Mouse (Mus musculus) lung, embryonic 14.5 days (tissue): Measurements from ENCODE around the gene Elfn2. TPM values are rescaled to one million over a fixed set of nuclear protein-coding genes. Genes with fewer than 3 reads are reported as not detected.

Source experiments
- ATAC-seq: fragments of 200-750 bp; cut with Nextera tagmentation; 2 replicates; pipeline ENCODE4 v1.8.0; 2017; ENCODE audit warnings: mild to moderate bottlenecking, moderate TSS enrichment, moderate library complexity; ENCODE audit not compliant: insufficient read depth
- DNase-seq: peaks from one replicate; pipeline ENCODE4 v3.0.0-alpha.2; 2015
- H3K27ac ChIP-seq: fragments of 300-500 bp; sonication (generic); 2 replicates; pipeline ENCODE4 v1.5.1; 2014; ENCODE audit warnings: low read depth, mild to moderate bottlenecking, moderate library complexity
- H3K27me3 ChIP-seq: fragments of 300-500 bp; sonication (generic); 2 replicates; pipeline ENCODE4 v1.6.1; 2014; ENCODE audit warnings: low read length, control low read depth; ENCODE audit not compliant: insufficient read depth
- H3K36me3 ChIP-seq: fragments of 300-500 bp; sonication (generic); 2 replicates; pipeline ENCODE4 v1.6.1; 2014; ENCODE audit warnings: control low read depth; ENCODE audit not compliant: insufficient read depth
- H3K4me1 ChIP-seq: fragments of 300-500 bp; sonication (generic); 2 replicates; pipeline ENCODE4 v1.6.1; 2014; ENCODE audit warnings: antibody characterized with exemption, control low read depth; ENCODE audit not compliant: insufficient read depth
- H3K4me2 ChIP-seq: fragments of 300-500 bp; sonication (generic); 2 replicates; pipeline ENCODE4 v1.6.1; 2014; ENCODE audit warnings: mild to moderate bottlenecking
- H3K4me3 ChIP-seq: fragments of 300-500 bp; sonication (generic); 2 replicates; pipeline ENCODE4 v1.5.1; 2014; ENCODE audit warnings: low read depth, low read length
- H3K9ac ChIP-seq: fragments of 300-500 bp; sonication (generic); 2 replicates; pipeline ENCODE4 v1.6.1; 2014
- H3K9me3 ChIP-seq: fragments of 300-500 bp; sonication (generic); 2 replicates; pipeline ENCODE4 v1.6.1; 2016; ENCODE audit warnings: low read depth, low read length, control low read depth
- CTCF ChIP-seq: IDR thresholded peaks from 2 replicates; pipeline ENCODE4 v1.5.1; 2016; ENCODE audit warnings: antibody characterized with exemption, low read depth
- WGBS: fragments of 180-500 bp; shearing (Covaris S2); extraction: QIAGEN DNeasy Blood & Tissue Kit; methylation state at CpG from one replicate; pipeline ENCODE4 v1.1.7; 2014; 5-methylcytosine and 5-hydroxymethylcytosine counted together
- polyA plus RNA-seq: library from polyadenylated mRNA; unstranded; fragments of >200 nt; fragmentation: Nextera tagmentation; extraction: Ambion mirVana; gene quantifications from 2 replicates; pipeline ENCODE4 v1.2.1, GENCODE M21; 2014

The Elfn2 gene
- polyA plus RNA-seq, 1 experiment from 2014 or later: 0.08 TPM

DNA sequence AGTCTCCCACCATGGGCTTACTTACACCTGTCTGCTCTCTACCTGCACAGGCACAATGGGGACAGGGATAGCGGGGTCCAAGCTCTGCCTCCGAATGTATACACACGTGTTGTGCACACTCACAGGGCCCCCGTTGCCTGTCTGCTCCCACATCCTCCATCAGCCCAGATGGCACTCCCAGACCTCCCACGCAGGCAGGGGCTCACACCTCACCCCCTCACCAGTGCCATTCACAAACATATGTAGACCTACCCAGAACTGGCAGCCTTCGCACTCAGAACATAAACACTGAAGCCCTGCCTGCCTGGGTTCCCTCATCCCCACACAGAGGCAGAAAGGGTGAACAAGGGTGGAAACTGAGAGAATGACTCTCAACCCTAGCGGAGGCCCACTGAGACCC, 6.6 kb downstream of the Elfn2 start:
- Histone ChIP-seq H3K4me3 (no peak overlapping the region), H3K9ac (no peak overlapping the region), H3K27ac (no peak overlapping the region), H3K4me1 (no peaks in the 10 kb centered on the region), H3K4me2 (no peak overlapping the region), H3K36me3 (no peaks in the 10 kb centered on the region), H3K27me3 (peaks cover 70% of the 10 kb centered on the region), H3K9me3 (no peaks in the 10 kb centered on the region)
- WGBS: 62% methylated on average over 7 of the region's 7 CpGs
- DNase-seq: no peak
- TF ChIP-seq CTCF: no peak
- no peak for ATAC-seq

DNA sequence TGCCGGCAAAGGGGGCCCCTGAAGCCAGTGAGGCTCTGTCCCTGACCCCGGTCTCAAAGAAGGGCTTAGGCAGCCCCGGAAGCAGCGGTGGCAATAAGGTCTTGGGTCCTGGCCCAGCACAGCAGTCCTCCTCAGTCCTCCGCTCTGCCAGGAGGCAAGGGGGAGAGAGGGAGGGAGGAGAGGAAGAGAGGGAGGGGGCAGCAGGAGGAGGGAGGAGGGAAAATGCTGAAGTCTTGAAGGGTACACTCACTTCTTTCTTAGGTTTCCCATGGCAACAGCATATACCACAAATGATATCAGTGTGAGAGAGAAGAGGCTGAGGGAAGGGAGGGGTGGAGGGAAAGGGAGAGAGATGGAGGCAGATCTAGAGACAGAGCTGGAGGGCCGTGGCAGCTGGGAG, 7.9 kb downstream of the Elfn2 start:
- no peak for TF ChIP-seq CTCF
- H3K9ac ChIP-seq: no peak overlapping the region
- no peaks in the 10 kb centered on the region for H3K4me1 ChIP-seq
- no peak overlapping the region for H3K4me2 ChIP-seq
- H3K27ac ChIP-seq: no peak overlapping the region
- H3K36me3 ChIP-seq: no peaks in the 10 kb centered on the region
- no peak overlapping the region for H3K4me3 ChIP-seq
- peaks cover 57% of the 10 kb centered on the region for H3K27me3 ChIP-seq
- DNase-seq: no peak
- ATAC-seq: no peak
- 27% methylated on average over 6 of the region's 6 CpGs for WGBS
- H3K9me3 ChIP-seq: no peaks in the 10 kb centered on the region

DNA sequence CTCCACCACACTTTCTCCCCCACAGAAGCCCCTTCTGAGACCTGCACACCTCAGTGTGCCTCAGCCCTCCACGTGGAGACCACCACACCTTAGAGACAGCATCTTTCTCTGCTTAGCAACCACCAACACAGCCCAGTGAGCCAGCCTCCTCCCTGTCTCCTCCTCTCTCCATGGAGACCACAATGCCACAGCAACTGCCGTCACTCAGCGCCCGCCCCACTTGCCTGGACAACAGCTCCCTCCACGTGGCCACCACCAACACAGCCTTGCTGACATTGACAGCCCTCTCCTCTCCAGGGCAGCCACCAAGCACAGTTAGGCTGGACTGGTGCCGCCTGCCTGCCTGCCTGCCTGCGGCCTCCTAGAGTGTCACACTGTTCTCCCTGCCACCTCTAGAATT, 8.8 kb downstream of the Elfn2 start:
- WGBS: 35% methylated on average over 7 of the region's 7 CpGs
- Histone ChIP-seq H3K9me3 (no peaks in the 10 kb centered on the region), H3K36me3 (no peaks in the 10 kb centered on the region), H3K9ac (no peak overlapping the region), H3K4me1 (no peaks in the 10 kb centered on the region), H3K4me2 (no peak overlapping the region), H3K27ac (no peak overlapping the region), H3K4me3 (no peak overlapping the region), H3K27me3 (peaks cover 49% of the 10 kb centered on the region)
- ATAC-seq: no peak
- no peak for DNase-seq
- no peak for TF ChIP-seq CTCF

DNA sequence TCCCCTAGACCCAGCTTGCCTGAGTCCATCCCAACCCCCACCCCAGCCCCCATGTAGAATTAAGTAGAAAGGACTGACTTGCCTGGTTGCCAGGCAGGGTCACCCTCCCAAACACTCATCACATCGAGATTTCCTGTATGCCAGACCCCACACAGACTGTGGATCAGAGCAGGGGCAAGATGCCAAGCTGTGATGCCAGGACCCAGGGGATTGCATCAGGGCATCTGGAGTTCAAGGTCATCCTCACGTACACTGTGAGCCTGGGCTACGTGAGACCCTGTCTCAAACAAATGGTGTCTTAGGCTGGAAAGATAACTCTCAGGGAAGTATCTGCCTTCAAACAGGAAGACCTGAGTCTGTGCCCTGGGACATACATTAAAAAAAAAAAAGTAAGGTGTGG, 11.9 kb downstream of the Elfn2 start:
- ATAC-seq (no peak), DNase-seq (no peak)
- no peak overlapping the region for H3K27ac ChIP-seq
- no peak for TF ChIP-seq CTCF
- no peak overlapping the region for H3K4me3 ChIP-seq
- H3K4me1 ChIP-seq: no peaks in the 10 kb centered on the region
- H3K4me2 ChIP-seq: no peak overlapping the region
- H3K9me3 ChIP-seq: no peaks in the 10 kb centered on the region
- H3K27me3 ChIP-seq: peaks cover 17% of the 10 kb centered on the region
- H3K9ac ChIP-seq: no peak overlapping the region
- H3K36me3 ChIP-seq: no peaks in the 10 kb centered on the region
- 42% methylated on average over 3 of the region's 3 CpGs for WGBS

DNA sequence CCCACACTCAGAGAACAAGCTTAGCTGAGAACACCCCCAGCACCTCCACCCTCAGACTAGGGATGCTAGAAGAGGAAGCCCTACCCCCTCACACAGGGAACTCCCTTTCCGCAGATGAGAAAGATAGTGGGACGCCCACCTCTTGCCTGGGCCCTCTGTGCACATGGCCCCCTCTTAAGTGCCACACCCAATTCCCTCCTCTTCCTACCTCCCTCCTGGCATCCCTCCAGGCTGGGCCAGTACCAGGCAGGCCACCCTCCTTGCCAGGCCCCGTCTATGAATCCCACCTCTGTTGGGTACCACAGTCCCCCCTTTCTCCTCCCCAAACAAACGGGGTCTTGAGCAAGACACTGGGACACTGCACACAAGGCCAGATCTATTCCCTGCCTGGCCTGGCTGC, 13.7 kb downstream of the Elfn2 start:
- WGBS: 58% methylated on average over 4 of the region's 4 CpGs
- Histone ChIP-seq H3K9ac (no peak overlapping the region), H3K4me1 (no peaks in the 10 kb centered on the region), H3K27me3 (peaks cover 2% of the 10 kb centered on the region; the same call in 1 of the 2 replicates), H3K4me3 (no peak overlapping the region), H3K36me3 (no peaks in the 10 kb centered on the region), H3K9me3 (no peaks in the 10 kb centered on the region), H3K27ac (no peak overlapping the region), H3K4me2 (no peak overlapping the region)
- no peak for DNase-seq
- no peak for ATAC-seq
- TF ChIP-seq CTCF: no peak

DNA sequence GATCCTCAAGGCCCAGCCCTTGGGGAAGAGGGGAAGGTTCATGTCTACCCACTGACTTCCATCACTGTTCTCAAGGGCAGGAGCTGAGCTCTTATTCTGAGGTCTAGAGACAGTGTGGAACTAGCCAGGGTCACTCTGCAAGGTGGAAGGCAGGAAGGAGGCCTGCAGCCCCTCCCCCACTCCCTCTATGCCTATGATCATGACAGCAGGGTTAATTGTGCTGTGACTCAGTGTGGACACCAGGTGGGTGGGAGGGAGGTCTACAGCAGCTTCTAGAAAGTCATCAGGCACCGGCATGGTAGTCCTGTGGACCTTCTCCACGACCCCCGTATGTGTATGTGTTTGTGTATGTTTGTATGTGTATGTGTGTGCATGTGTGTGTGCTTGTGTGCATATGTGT, 14.6 kb downstream of the Elfn2 start:
- WGBS: 79% methylated on average over 3 of the region's 3 CpGs
- H3K27me3 ChIP-seq: no peaks in the 10 kb centered on the region
- no peak for ATAC-seq

DNA sequence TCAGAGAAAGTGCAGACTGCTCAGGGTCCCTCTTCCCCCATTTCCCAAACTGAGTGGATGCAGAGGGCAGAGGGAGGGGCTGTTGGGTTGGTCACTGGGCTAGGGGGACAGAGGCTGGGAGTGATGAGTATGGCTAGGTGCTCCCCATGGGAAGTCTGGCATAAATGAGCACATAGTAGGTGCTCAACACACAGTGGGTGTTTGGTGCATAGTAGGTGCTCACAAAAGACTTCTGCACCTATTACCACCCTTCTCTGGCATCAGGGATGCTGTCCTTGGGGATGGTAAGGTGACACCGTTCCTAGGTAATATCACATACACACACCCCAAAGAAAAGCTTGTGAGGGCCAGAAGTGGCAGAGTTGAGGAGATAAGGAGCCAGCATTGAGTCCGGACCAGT, 18.2 kb downstream of the Elfn2 start:
- Histone ChIP-seq H3K27me3 (no peaks in the 10 kb centered on the region), H3K4me1 (no peaks in the 10 kb centered on the region), H3K9ac (no peak overlapping the region), H3K9me3 (no peaks in the 10 kb centered on the region), H3K27ac (no peak overlapping the region), H3K4me3 (no peak overlapping the region), H3K4me2 (no peak overlapping the region), H3K36me3 (no peaks in the 10 kb centered on the region)
- ATAC-seq (no peak), DNase-seq (no peak)
- 60% methylated on average over 2 of the region's 2 CpGs for WGBS
- TF ChIP-seq CTCF: no peak

More for the DNA sequence above, 14.6 kb downstream of the Elfn2 start:
- TF ChIP-seq CTCF: no peak
- Histone ChIP-seq H3K9ac (no peak overlapping the region), H3K36me3 (no peaks in the 10 kb centered on the region), H3K27ac (no peak overlapping the region), H3K4me2 (no peak overlapping the region), H3K4me3 (no peak overlapping the region), H3K9me3 (no peaks in the 10 kb centered on the region), H3K4me1 (no peaks in the 10 kb centered on the region)
- no peak for DNase-seq

DNA sequence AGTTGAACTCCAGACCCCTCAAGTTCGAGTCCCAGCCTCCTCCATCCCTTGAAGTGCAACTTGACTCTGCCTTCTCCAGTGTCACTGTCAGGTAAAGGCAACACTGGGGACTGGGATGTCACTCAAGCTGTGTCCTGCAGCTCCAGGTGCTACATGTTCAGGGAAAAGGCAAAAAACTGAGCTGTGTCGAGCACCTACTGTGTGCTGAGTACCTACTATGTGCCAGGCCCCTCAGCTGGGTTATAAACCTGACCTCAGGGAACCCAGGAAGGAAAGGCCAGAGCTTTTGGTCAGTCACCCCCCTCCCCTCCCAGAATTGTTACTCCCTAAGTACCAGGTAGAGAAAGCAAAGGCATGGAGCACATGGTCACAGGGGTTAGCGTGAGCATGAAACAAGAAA, 19.1 kb downstream of the Elfn2 start:
- Histone ChIP-seq H3K4me2 (no peak overlapping the region), H3K27ac (no peak overlapping the region), H3K4me1 (no peaks in the 10 kb centered on the region), H3K4me3 (no peak overlapping the region), H3K9ac (no peak overlapping the region), H3K36me3 (no peaks in the 10 kb centered on the region), H3K27me3 (no peaks in the 10 kb centered on the region), H3K9me3 (no peaks in the 10 kb centered on the region)
- DNase-seq (no peak), ATAC-seq (no peak)
- WGBS: 52% methylated on average over 3 of the region's 3 CpGs
- no peak for TF ChIP-seq CTCF
